Mouse (Mus musculus) bone marrow macrophage, adult 2 months (primary cell): ENCODE results near the gene Lrrc4.

Experiments
- CTCF ChIP-seq: IDR thresholded peaks from 2 replicates; pipeline ENCODE4 v1.5.1; 2012; ENCODE audit warnings: low read depth, mild to moderate bottlenecking, low read length, moderate library complexity
- POLR2A ChIP-seq: IDR thresholded peaks from 2 replicates; pipeline ENCODE4 v1.6.1; 2012; ENCODE audit warnings: mild to moderate bottlenecking, low read depth, low read length, borderline replicate concordance

- TF ChIP-seq CTCF (no peak), POLR2A (no peak)
Observed at GRCm38 (mm10) chr6:28825894-28826293, 5.7 kb downstream of the Lrrc4 start.
